Mouse (Mus musculus) megakaryocyte, embryonic 14.5 days (primary cell): ENCODE results near the gene Prss28.

Experiments
- FLI1 ChIP-seq: IDR thresholded peaks from 2 replicates; pipeline ENCODE4 v1.6.1; 2012; ENCODE audit warnings: low read length, inconsistent platforms, mixed read lengths
- GATA1 ChIP-seq: IDR thresholded peaks from 3 replicates; pipeline ENCODE4 v1.6.1; 2012; ENCODE audit warnings: mixed read lengths, low read length, inconsistent platforms, borderline replicate concordance

- TF ChIP-seq GATA1, result no peak
- TF ChIP-seq FLI1, result no peak
Measured at GRCm38 (mm10) chr17:25322930-25323329, 14.5 kb downstream of the Prss28 start.
